Mouse (Mus musculus) adrenal gland (tissue): Measurements from ENCODE around the gene Prr14l.
"Not testable (repeated sequence)": the region's sequence is repeated elsewhere in the genome, so short reads cannot be mapped to it uniquely, and the experiment has no call there.

Experiments
- intact Hi-C: fragments of 180-260 bp; cut with DNase I; formaldehyde crosslinking; loops from one replicate; pipeline ENCODE4 v1.15.1; 2025
- long read RNA-seq, 2 experiments: library from polyadenylated mRNA; unstranded; transcript quantifications; one replicate each; pipeline ENCODE4 v2.0.0; 2020; ENCODE audit warnings: borderline replicate concordance in 1 of 2; ENCODE audit not compliant: insufficient replicate concordance in 1 of 2

Prr14l gene
- long read RNA-seq, experiment 1, partial matches to known transcripts, result 2 of 9 reads
- long read RNA-seq, experiment 1, other reads (novel, unspliced or antisense), result 7 of 9 reads
- long read RNA-seq, experiment 2, partial matches to known transcripts, result 1 of 21 reads
- long read RNA-seq, experiment 2, other reads (novel, unspliced or antisense), result 20 of 21 reads

- intact Hi-C loops, result loop anchor here (5.0 kb wide), 1 partner anchor 37 kb away; no protein-coding TSS in a partner anchor
These were observed at the start of gene Prr14l for GRCm38 (mm10) chr5:32853731-32854507. Gene Prr14l (minus strand): TSS chr5:32854256.

DNA sequence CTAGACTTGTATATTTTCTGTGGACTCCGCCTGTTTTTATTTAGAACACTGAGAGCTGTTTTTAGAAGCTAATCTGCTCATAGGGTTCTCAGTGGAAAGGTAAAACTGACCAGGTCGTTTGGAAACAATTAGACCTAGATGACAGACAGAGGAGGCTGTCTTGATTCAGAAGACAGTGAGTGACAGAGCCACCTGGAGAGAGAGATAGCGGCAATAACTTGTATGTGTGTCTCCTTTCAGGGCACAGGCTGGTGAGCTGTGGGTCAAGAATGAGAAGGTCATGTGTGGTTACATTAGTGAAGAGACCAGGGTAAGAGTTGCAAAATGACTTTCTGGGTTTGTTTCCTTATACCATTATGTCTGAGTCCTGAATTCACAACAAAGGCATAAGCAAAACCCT lies 32.7 kb upstream of the Prr14l start:
- intact Hi-C loops, result no loop called here

- intact Hi-C loops, result no loop called here
These were observed 18.3 kb upstream of the Prr14l start for GRCm38 (mm10) chr5:32872346-32872745.

DNA sequence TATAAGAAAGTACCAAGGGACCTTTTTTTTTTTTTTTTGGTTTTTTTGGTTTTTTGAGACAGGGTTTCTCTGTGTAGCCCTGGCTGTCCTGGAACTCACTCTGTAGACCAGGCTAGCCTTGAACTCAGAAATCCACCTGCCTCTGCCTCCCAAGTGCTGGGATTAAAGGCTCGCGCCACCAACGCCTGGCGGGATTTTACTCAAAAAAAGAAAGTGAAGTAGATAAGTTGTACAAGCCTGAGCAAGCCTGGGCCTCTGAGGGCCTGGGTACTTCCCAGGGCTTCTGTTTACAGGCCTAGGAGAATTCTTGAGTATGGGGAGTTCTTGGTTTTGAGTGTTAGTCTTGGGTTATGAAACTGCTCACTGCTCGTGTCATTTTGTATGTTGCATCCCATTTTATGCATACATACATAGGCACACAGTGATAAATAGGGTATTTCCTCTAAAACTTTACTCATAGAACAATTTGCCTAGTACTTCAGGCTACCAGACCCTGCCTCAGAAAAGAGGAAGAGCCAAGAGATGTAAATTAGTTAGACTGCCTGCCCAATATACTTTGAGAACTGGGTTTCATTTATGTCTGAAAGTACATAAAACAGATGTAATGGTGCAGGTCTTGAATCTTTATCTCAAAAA lies 15.5 kb upstream of the Prr14l start:
- intact Hi-C loops, result no loop called here

- intact Hi-C loops, result no loop called here
These were observed 9.5 kb upstream of the Prr14l start, which contains the start of gene Depdc5 for GRCm38 (mm10) chr5:32863253-32864228. Gene Depdc5 (plus strand): TSS chr5:32863701.

- intact Hi-C loops, result no loop called here
These were observed 8.5 kb upstream of the Prr14l start for GRCm38 (mm10) chr5:32862469-32863132.

GRCm38 (mm10) chr5:32861082-32861481 lies 7.0 kb upstream of the Prr14l start:
- intact Hi-C loops, result no loop called here

GRCm38 (mm10) chr5:32857781-32858220 lies 3.7 kb upstream of the Prr14l start:
- intact Hi-C loops, result no loop called here

DNA sequence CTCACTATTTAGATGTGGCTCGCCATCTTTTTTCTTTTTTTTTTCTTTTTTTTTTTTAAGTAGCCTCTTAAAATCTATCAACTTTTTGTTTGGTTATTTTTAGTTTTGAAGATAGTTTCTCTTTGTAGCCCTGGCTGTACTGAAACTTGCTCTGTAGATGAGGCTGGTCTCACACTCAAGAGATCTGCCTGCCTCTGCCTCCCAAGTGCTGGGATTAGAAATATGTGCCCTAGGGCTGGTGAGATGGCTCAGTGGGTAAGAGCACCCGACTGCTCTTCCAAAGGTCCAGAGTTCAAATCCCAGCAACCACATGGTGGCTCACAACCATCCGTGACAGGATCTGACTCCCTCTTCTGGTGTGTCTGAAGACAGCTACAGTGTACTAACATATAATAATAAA lies 1.2 kb upstream of the Prr14l start:
- intact Hi-C loops, result not testable (repeated sequence)

GRCm38 (mm10) chr5:32854818-32855217 lies 762 bp upstream of the Prr14l start:
- intact Hi-C loops, result loop anchor here (5.0 kb wide), 1 partner anchor 38 kb away; no protein-coding TSS in a partner anchor

DNA sequence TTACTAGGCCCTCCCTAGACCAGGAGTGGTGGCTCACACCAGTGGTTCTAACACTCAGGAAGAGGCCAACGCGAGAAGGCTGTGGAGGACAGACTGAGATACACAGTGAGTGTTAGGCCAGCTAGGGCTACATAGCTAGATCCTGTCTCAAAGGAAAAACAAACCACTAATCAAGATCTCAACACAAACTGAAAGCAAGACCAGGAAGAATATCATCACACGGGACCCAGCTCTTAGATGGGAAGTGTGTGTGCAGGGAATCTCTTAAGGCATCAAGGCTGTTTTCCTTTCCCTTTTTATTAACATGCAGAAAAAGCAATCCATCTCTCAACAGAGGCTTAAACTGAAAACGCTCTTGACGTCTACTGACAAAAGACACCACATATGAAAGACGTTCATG lies 2.0 kb downstream of the Prr14l start:
- intact Hi-C loops, result loop anchor here (5.0 kb wide), 1 partner anchor 35 kb away; no protein-coding TSS in a partner anchor

DNA sequence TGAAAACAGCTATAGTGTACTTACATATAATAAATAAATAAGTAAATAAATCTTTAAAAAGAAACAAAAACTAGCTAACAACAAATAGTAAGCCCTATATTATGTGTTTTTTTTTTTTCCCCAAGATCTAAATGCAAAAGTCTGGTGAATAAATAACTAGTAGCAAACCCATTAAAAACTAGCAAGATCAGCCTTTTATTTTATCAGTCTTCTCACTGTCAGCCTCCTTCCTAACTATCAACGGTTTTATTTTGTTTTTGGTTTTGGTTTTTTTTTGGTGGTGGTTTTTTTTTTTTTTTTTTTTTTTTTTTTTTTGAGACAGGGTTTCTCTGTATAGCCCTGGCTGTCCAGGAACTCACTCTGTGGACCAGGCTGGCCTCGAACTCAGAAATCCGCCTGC lies 4.5 kb downstream of the Prr14l start:
- intact Hi-C loops, result not testable (repeated sequence)

DNA sequence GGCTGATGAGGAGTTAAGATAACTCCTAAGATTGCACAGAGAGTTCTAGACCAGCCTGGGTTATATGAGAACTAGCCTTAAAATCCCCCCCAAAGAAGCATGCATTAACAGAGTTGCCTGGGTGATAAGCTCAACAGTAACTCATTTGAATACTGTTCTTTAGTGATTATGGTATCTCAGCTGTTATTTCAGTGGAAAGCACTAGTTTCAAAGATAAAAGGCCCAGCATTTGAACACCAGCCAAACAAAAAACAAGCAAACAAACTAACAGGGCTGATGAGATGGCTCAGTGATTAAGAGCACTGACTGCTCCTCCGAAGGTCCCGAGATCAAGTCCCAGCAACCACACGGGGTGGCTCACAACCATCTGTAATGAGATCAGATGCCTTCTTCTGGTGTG lies 4.9 kb downstream of the Prr14l start:
- intact Hi-C loops, result no loop called here

- intact Hi-C loops, result no loop called here
These were observed 14.0 kb downstream of the Prr14l start for GRCm38 (mm10) chr5:32840029-32840428.

DNA sequence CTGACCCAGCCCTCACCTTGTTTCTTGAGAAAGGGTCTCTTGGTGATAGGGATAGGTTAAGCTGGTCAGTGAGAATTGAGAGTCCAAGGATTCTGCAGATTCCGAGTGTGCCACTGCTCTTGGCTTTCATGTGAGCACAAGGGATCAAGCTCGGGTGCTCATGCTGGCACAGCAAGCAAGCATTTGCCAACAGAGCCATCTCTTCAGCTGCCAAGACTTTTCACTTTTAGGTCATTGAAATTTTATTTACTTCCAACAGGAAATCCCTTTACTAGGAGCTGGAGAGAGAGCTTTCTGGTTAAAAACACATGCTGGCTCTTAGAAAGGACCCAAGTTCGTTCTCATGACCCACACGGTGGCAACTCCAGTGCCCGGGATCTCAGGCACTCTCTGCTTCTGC lies 17.1 kb downstream of the Prr14l start:
- intact Hi-C loops, result no loop called here

- intact Hi-C loops, result no loop called here
These were observed 19.6 kb downstream of the Prr14l start for GRCm38 (mm10) chr5:32834497-32834896.

DNA sequence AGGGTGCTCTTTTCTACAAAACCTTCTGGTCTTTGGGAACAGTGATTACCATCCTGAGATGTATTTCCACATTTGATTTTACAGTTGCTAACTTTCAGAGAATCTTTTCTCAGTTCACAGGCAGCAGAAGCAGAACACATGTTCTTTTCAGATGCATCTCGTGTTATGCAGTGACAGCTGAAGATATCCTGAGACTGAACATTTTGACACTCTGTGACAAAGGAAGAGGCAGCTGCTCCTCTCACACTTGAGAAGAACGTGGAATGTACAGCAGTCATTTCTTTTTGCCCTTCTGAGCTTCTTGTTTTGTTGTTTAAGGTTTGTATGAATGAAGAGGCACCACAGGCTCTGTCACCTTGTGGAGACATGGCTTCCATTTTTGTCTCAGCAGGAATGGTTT lies 24.0 kb downstream of the Prr14l start:
- intact Hi-C loops, result no loop called here

GRCm38 (mm10) chr5:32828766-32829165 lies 25.3 kb downstream of the Prr14l start:
- intact Hi-C loops, result not testable (repeated sequence)

- intact Hi-C loops, result no loop called here
These were observed 27.0 kb downstream of the Prr14l start, which contains the start of gene Gm20671 for GRCm38 (mm10) chr5:32827009-32827408. Gene Gm20671 (minus strand): TSS chr5:32827109.

GRCm38 (mm10) chr5:32820471-32820870 lies 33.6 kb downstream of the Prr14l start:
- intact Hi-C loops, result no loop called here
